Mouse (Mus musculus) urinary bladder, postnatal 36 days (tissue): Measurements from ENCODE around the gene Cdk6.
"Not testable (repeated sequence)": the region's sequence is repeated elsewhere in the genome, so short reads cannot be mapped to it uniquely, and the experiment has no call there.

ENCODE experiments used
- DNase-seq, 2 experiments: peaks; one replicate each; pipeline ENCODE4 v3.0.0; 2022; ENCODE audit warnings: low spot score in 2 of 2, mixed read lengths in 1 of 2

Cdk6 gene

GRCm38 (mm10) chr5:3344081-3344631 lies 2.9 kb downstream of the Cdk6 start:
- DNase-seq = peak; percentile 85 to 88

- not testable (repeated sequence) for DNase-seq
Observed at GRCm38 (mm10) chr5:3345540-3345939, 4.3 kb downstream of the Cdk6 start.

- DNase-seq = not testable (repeated sequence)
Observed at GRCm38 (mm10) chr5:3349393-3349792, 8.1 kb downstream of the Cdk6 start.

GRCm38 (mm10) chr5:3351836-3352235 lies 10.6 kb downstream of the Cdk6 start:
- DNase-seq = not testable (repeated sequence)

GRCm38 (mm10) chr5:3352314-3352713 lies 11.0 kb downstream of the Cdk6 start:
- DNase-seq = no peak

GRCm38 (mm10) chr5:3352827-3353226 lies 11.5 kb downstream of the Cdk6 start:
- no peak for DNase-seq

GRCm38 (mm10) chr5:3354307-3354706 lies 13.0 kb downstream of the Cdk6 start:
- DNase-seq = no peak

GRCm38 (mm10) chr5:3355032-3355536 lies 13.8 kb downstream of the Cdk6 start:
- DNase-seq = no peak

- no peak for DNase-seq
Observed at GRCm38 (mm10) chr5:3355560-3356260, 14.4 kb downstream of the Cdk6 start.

GRCm38 (mm10) chr5:3356261-3356778 lies 15.0 kb downstream of the Cdk6 start:
- DNase-seq = no peak

GRCm38 (mm10) chr5:3357496-3357895 lies 16.2 kb downstream of the Cdk6 start:
- DNase-seq = no peak

GRCm38 (mm10) chr5:3358687-3359520 lies 17.6 kb downstream of the Cdk6 start:
- DNase-seq = peak in 1 of 2 experiments; percentile 3

- DNase-seq = no peak
Observed at GRCm38 (mm10) chr5:3359914-3360313, 18.6 kb downstream of the Cdk6 start.

GRCm38 (mm10) chr5:3361252-3361651 lies 20.0 kb downstream of the Cdk6 start:
- DNase-seq = no peak

- no peak for DNase-seq
Observed at GRCm38 (mm10) chr5:3362111-3362510, 20.8 kb downstream of the Cdk6 start.

GRCm38 (mm10) chr5:3363036-3363983 lies 22.0 kb downstream of the Cdk6 start:
- DNase-seq = no peak

- DNase-seq = no peak
Observed at GRCm38 (mm10) chr5:3367045-3367444, 25.8 kb downstream of the Cdk6 start.

GRCm38 (mm10) chr5:3369317-3369716 lies 28.0 kb downstream of the Cdk6 start:
- DNase-seq = no peak

- no peak for DNase-seq
Observed at GRCm38 (mm10) chr5:3371212-3371611, 29.9 kb downstream of the Cdk6 start.

- no peak for DNase-seq
Observed at GRCm38 (mm10) chr5:3373170-3373569, 31.9 kb downstream of the Cdk6 start.

- no peak for DNase-seq
Observed at GRCm38 (mm10) chr5:3374763-3375162, 33.5 kb downstream of the Cdk6 start.
